Mouse (Mus musculus): ENCODE measurements at regions not wholly inside any gene's neighbourhood (a gene's known extent, or its start where the extent isn't known, plus 50 kb on each side); places are given as distances from the start of the nearest gene placed in this dataset.

DNA sequence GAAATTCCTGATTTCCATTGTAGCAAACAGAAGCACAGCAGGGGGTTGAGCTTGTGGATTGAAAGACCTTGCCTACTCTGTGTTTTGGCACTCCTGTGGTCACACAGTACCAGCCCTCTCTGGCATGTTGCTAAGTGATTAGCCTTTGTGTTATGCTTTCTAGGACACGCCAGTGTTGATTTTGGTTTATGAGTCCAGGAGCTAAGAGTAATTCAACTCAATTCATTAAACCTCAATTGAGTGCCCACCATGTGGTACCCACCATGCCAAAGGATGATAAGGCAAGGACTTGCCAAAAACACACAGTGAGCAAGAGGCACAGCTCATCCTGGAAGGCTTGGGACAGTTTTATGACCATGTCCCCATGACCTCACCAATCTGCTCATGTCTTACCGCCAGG lies 221.1 kb upstream of the Sox14 start:
- no peak for DNase-seq (ENCODE audit: low spot score in 2 of 2)

DNA sequence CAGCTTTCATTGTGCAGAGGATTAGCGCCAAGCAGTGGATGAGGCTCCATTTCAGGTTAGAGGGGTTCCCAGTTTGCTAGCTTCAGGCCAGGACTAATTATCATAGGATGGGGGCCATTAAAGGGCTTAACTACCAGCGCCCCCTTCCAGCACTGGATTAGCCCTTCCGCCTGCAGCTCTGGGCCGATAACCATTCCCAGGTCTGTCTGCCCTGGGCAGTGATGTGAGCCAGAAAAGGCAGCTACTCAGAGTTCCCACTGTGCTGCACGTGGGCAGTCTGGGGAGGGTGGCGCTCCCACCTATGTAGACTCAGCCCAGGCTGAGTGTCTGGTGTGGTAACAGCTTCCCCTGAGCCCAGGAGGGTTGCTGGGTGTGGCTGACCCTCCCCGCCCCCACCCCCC lies 219.6 kb upstream of the Sox14 start:
- no peak for DNase-seq (ENCODE audit: low spot score in 2 of 2)

DNA sequence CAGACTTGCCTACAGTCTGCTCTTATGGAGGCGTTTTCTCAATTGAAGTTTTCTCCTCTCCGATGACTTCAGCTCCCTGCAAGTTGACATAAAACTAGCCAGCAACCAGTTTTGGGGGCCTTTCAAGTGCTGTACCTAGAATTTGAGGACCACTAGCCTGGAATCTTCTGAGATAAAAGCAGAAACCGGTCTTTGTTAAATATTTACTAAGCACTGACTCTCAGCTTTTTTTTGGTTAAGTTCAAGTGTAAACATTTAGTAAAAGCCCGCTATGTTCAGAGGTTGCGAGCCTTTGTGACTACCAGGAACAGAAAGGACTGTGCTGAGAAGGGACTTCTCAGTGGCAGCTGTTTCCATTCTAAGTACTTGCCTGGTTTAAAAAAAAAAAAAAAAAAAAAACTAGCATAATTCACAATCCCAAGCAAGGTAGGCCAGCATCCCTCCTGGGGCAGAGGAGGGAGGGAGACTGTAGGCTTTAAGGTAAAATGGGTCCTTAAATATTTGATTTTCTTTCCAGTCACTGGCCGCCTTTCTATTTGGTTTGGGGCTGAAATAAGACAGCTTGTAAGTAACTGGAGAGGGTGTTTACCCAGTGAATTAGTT lies 219.1 kb upstream of the Sox14 start:
- DNase-seq (ENCODE audit: low spot score in 2 of 2) = no peak

DNA sequence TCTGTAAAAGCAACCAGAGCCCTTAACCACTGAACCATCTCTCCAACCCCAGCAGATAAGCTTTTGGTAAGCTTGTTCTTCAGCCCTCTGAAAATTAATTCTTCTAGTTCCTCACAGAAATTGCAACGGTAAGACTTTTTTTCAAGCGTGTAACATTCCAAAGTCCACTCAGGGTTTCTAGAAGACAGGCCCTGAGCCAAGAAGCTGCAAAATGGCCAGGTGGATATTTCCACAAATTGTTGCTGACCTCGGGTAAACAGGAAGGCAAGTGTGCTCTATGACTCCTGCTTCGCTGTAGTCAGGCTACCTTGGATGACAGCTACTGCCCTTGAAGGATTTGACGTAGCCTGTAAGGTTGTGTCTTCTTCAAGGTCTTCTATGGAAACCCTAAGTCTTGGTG lies 195.2 kb upstream of the Sox14 start:
- no peak for DNase-seq (ENCODE audit: low spot score in 2 of 2)

DNA sequence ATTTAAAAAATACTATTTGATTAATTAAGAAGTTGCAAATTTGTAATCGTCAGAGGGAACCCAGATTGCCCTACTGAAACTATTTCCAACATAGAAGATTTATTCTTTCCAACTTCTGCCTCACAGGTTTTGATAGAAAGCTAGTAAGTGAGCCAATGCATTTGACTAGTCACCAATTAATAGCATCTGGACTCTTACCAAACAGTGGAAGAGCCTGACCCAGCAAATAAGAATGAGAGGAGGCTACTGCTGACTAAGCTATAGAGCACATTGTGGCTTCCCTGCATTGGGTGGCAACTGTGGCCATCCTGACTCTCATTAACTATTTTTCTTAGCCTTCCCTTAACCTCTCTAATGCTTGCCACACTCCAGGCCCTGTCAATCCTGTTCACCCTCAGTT lies 182.6 kb upstream of the Sox14 start:
- no peak for DNase-seq (ENCODE audit: low spot score in 2 of 2)

DNA sequence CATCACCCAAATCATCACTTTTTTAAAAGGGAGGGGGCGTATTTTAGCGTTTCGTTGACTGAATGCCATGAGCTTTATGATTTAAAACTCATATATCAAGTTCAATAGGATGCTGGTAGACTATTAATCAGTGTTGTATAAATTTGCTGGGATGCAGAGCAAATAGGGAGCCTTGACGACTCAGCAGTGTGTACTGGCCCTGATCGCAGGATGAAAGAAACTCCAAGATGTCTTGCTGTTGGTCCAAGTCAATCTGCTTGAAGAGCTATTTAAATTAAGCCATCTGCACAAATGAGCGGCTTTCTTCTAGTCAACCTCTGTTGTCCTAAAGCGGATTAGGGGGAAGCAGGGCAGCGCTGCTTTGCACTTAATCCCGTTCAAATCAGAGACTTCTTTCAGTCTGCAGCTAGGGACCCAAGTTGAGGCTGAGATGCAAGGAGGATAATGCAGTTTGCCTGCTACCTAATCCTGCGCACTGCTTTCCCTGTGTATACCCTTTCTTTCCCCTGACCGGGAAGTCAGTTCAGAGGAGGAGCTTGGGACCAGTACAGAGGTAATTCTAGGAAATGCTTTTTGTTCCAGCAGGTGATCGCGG lies 170.3 kb upstream of the Sox14 start:
- DNase-seq (ENCODE audit: low spot score in 2 of 2) = no peak

DNA sequence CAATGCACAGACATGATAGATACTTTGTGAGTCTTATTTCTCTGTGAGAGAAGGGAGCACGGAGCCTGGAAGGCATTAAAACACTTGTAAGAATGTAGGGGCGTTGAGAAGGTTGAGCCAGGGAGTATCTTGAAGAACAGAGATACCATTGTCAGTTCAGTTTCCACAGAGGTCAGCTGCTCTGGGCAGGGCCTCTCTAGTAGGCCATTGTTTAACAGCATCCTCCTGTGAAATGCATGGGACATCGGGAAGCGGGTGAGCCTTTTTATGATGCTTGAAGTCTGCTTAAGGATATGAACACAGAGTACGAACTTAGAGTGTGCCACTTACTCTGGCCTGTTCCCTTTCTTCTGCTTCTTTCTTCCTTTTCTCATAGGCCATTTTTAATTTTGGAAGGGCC lies 169.7 kb upstream of the Sox14 start:
- DNase-seq (ENCODE audit: low spot score in 2 of 2) = no peak

DNA sequence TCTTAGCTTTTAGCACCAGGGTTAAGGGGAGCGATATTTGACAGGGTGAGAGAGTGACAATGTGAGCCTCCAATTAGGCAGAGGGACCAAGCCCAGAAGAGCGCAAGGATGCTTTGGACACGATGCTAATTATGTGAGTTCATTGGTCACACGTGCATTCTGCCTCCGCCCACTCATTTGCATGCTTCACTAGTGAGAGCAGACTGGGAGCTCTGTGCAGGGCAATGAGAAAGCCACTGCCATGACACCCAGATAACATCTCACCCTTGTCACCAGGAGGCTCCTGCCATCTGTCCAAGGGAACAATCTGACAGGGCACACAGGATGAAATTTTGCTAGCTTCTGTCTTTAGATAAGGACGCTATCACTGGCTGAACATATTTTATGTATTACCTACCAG lies 165.8 kb upstream of the Sox14 start:
- no peak for DNase-seq (ENCODE audit: low spot score in 2 of 2)

DNA sequence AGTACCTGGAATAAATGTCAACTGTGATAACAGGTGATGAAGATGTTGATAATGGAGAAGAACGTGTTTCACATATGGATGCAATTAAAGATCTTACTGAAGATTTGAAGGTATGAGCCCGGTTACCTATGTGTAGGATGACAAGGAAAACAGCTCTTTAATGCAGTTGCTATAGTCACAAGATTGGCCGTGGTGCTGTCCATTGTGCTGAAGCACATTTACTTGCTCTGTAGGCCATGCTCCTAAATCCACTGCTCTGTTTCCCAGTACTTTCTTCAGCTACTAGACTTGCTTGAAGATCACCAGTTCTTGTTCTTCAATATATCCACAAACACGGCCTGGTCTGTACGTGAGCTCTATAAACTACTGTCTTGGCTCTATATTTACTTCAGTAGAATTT lies 147.7 kb upstream of the Sox14 start:
- DNase-seq (ENCODE audit: low spot score in 2 of 2) = no peak

DNA sequence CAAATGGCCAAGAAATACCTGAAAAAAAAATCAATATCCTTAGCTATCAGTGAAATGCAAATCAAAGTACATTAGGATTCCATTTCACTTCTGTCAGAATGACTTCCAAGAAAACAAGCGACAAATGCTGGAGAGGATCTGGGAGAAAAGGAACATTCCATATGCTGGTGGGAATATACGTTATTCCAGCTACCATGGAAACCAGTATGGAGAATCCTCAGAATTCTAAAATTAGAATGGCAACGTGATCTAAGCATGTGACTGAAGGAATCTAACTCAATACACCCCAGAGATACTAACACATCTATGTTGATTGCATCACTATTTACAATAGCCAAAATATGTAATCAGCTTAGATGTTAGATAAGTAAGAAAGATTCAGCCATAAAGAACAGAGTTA lies 146.1 kb upstream of the Sox14 start:
- DNase-seq (ENCODE audit: low spot score in 2 of 2) = no peak

DNA sequence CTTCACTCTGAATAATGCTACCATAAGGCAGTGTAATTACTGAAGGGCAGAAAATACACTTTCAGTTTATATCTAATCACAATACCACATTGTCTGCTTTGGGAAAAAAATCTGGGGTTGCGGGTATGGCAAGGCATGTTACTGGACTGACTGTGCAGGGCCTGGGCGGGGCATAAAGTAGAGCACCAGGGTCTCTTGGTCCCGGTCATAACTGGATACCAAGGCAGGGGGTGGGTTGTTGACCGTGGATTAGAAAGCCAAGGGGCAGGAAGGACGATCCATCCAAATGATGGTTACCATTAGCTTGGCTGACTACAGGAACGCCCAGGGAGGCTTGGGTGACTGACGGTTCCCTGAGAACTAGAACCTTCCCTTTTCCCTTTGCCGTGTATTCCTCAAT lies 119.2 kb upstream of the Sox14 start:
- no peak for DNase-seq (ENCODE audit: low spot score in 2 of 2)

DNA sequence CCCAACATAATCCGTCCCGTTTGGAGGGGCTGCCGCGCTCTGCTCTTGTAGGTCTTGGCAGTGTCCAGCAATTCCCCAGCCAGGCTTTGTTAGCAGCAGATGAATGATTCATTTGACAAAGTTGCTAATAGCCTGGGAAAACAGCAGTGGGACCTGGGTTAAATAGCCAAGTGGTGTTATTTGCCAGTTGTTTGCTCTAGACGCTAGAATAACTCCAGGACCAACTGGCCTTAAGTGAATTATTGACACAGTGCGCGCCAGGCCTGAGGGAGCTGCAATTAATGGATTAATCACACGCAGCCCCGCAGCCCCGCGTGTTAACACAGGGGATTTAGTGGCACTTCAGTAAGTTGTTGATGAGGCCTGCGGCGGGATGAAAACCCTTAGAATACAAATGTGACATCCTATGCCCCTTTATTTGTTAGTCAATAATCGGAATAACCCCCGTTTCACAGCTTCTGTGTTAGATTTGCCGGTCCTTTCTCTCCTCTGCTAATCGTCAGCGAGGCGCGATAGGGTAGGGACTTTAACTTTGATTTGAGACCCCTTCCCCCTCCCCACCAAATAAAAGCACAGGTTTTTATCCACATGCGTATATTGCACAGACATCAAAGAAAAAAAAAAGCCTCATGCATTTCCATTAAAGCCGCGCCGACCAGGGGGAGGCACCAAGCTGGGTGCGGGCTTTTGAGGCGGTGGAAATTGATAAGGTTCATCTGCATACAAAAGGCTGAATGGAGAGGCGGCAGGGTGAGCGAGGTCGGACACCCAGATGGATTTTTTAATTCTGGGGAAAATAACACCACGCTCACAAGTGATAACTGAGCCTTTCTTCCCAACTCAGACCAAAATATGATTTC lies 118.5 kb upstream of the Sox14 start:
- DNase-seq (ENCODE audit: low spot score in 2 of 2) = peak; percentile 2 to 7

DNA sequence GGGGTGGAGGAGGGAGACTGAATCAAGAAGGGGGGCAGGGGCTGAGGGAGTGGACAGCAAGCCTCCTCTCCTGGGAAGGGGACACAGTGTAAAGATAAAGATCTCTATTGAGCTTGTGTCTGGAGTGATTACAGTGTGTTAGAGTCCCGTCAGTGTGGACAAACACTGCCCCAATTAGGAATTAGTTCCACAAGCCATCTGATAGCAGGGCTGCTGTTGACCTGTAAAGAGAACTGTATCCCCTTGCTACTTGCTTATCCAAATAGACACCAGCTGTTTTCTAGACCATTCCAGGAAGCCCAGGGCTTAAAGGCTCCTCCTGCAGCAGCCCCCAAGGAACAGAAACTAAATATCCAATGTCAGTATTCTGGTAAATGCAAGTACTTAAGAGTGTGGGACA lies 111.4 kb upstream of the Sox14 start:
- DNase-seq (ENCODE audit: low spot score in 2 of 2) = no peak

DNA sequence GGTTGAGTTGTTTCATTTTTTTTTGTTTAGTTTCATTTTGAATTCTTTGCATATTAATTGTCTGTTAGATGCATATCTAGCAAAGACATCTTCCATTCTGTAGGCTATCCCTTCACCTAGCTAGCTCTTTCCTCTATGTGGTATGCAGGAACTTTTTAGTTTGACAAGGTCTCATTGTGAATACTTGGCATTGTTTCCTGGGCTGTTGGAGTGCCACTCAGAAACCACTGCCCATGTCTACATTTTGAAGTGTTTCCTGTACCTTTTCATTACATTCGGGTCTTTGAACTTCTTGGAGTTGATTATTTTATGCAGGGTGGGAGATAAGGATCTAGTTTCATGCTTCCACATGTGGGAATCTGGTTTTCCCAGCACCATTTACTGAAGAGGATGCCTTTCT lies 104.8 kb upstream of the Sox14 start:
- DNase-seq (ENCODE audit: low spot score in 2 of 2) = no peak

DNA sequence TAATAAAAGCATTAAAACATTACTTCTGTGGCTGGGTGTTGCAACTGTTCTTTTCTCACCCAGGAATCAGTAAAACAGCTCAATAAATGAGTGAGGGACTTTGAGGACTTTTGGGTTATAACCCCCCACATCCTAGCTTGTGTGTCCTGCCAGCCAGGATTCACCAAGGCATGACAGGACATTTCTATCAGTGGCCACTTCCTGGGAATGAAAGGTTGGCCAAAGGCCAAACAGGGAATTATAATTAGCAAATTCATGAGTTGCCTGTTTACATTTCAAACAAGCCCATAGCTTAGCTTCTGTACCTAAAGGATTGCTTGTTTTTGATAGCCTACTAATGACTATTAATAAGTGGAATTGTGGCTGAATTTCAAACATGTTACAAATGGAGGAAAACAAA lies 85.6 kb upstream of the Sox14 start:
- no peak for DNase-seq (ENCODE audit: low spot score in 2 of 2)

DNA sequence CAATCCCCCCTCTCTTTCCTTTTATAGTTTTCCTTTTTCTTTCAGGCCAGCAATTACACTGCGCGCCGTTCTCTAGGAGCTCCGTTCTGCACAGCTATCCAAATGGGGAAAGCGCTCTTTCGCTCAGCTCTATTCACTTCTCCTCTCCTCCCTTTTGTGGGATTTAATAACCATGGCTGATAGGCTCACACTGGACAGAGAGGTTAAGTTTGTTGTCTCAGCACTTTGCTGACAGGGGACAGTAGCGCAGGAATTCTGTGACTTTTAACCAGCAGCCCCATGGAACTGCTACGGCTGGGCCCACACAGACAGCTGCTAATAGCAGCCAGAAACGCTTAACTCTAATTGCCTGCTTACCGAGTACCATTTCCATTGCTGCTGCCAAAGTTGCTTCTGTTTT lies 78.8 kb upstream of the Sox14 start:
- DNase-seq (ENCODE audit: low spot score in 2 of 2) = no peak

DNA sequence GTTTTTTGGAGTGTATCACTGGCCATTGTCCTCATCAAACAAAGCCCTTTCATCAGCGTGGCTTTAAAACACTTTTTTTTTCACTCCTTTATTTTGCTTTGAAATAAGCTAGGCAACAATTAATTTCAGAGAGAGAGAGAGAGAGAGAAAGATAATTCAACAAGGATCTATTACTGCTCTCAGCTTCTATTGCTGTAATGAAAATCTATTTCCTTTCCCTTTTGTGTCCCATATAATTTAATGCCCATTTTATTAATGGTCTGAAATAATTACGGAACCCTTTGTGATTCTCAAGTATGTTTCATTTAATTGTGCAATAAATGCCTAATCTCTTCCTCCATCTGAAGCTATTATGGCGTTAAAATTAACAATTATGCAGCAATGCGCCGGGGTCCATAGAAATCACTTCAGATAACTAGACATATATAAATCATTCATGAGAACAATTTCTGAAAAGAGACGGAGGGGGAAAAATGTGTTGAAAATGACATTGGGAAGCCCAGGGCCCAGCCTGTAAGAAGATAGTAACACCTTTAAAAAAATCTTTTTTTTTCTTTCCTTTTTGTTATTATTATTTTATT lies 78.2 kb upstream of the Sox14 start:
- no peak for DNase-seq (ENCODE audit: low spot score in 2 of 2)

Measured in left cerebral cortex, adult 8-10 months (tissue).